Mouse (Mus musculus) CD4-positive naive resting alpha-beta T cell, adult 57 days (primary cell): ENCODE data around the gene Gm48552. TPM values are rescaled to one million over a fixed set of nuclear protein-coding genes. Genes with fewer than 3 reads are reported as not detected.

Experiments
- total RNA-seq: library from RNA; stranded (reverse); gene quantifications from one replicate; pipeline ENCODE4 v1.2.4, GENCODE M21; 2023

Gm48552 gene
- total RNA-seq = 9.7 TPM

GRCm38 (mm10) chr10:81388505-81389055 lies at the start of gene Gm48552:
Gene Gm48552, plus strand, starts transcription at chr10:81389005.

GRCm38 (mm10) chr10:81342686-81343505 lies 45.9 kb upstream of the Gm48552 start, which contains the start of gene Gipc3:
Gene Gipc3, minus strand, starts transcription at chr10:81343266.

GRCm38 (mm10) chr10:81350351-81351063 lies 38.3 kb upstream of the Gm48552 start, which contains the start of gene Hmg20b:
Gene Hmg20b, minus strand, starts transcription at chr10:81350480.

GRCm38 (mm10) chr10:81356991-81357844 lies 31.6 kb upstream of the Gm48552 start, which contains the start of gene Mfsd12:
Gene Mfsd12, plus strand, starts transcription at chr10:81357491.

GRCm38 (mm10) chr10:81365672-81366476 lies 22.9 kb upstream of the Gm48552 start, which contains the start of gene 4930404N11Rik:
Gene 4930404N11Rik, minus strand, starts transcription at chr10:81365816.

GRCm38 (mm10) chr10:81377793-81378552 lies 10.8 kb upstream of the Gm48552 start, which contains the start of gene Fzr1:
Gene Fzr1, minus strand, starts transcription at chr10:81378516.

GRCm38 (mm10) chr10:81383802-81384604 lies 4.8 kb upstream of the Gm48552 start, which contains the start of the genes Dohh and Gm48551:
Gene Dohh, plus strand, starts transcription at chr10:81384428.
Gene Gm48551, plus strand, starts transcription at chr10:81384466.

GRCm38 (mm10) chr10:81392781-81393185 lies 4.0 kb downstream of the Gm48552 start, which contains the start of gene Smim24:
Gene Smim24, plus strand, starts transcription at chr10:81393051.

Other genes with a start within 250 kb of the Gm48552 start
- 34.9 TPM for gene Pias4, start 221.1 kb upstream of the Gm48552 start, total RNA-seq
- 2,367 TPM for gene Eef2, start 212.4 kb upstream of the Gm48552 start, total RNA-seq
- gene Dapk3, start 206.0 kb upstream of the Gm48552 start, total RNA-seq = 62.3 TPM
- not detected for gene 4930442H23Rik, start 205.2 kb upstream of the Gm48552 start, total RNA-seq
- gene Nmrk2, start 187.0 kb upstream of the Gm48552 start, total RNA-seq = not detected
- 0.50 TPM for gene Atcay, start 158.2 kb upstream of the Gm48552 start, total RNA-seq
- gene Zfr2, start 155.8 kb upstream of the Gm48552 start, total RNA-seq = 4.9 TPM
- gene Matk, start 136.1 kb upstream of the Gm48552 start, total RNA-seq = 15.3 TPM
- gene Mrpl54, start 122.1 kb upstream of the Gm48552 start, total RNA-seq = 104 TPM
- 45.7 TPM for gene Apba3, start 122.0 kb upstream of the Gm48552 start, total RNA-seq
- gene Tjp3, start 97.4 kb upstream of the Gm48552 start, total RNA-seq = 4.3 TPM
- 128 TPM for gene Pip5k1c, start 96.0 kb upstream of the Gm48552 start, total RNA-seq
- 47.9 TPM for gene Cactin, start 67.9 kb upstream of the Gm48552 start, total RNA-seq
- 26.1 TPM for gene Tbxa2r, start 60.3 kb upstream of the Gm48552 start, total RNA-seq
- not detected for gene Gipc3, start 45.7 kb upstream of the Gm48552 start, total RNA-seq
- gene Hmg20b, start 38.5 kb upstream of the Gm48552 start, total RNA-seq = 55.4 TPM
- 5.4 TPM for gene Mfsd12, start 31.5 kb upstream of the Gm48552 start, total RNA-seq
- 7.5 TPM for gene 4930404N11Rik, start 23.2 kb upstream of the Gm48552 start, total RNA-seq
- 27.2 TPM for gene Fzr1, start 10.5 kb upstream of the Gm48552 start, total RNA-seq
- 32.6 TPM for gene Dohh, start 4.6 kb upstream of the Gm48552 start, total RNA-seq
- 4.7 TPM for gene Gm48551, start 4.5 kb upstream of the Gm48552 start, total RNA-seq
- 2.2 TPM for gene Smim24, start 4.0 kb downstream of the Gm48552 start, total RNA-seq
- 20.3 TPM for gene Nfic, start 66.6 kb downstream of the Gm48552 start, total RNA-seq
- 1.2 TPM for gene Celf5, start 93.7 kb downstream of the Gm48552 start, total RNA-seq
- gene Ncln, start 107.4 kb downstream of the Gm48552 start, total RNA-seq = 199 TPM
- gene S1pr4, start 111.1 kb downstream of the Gm48552 start, total RNA-seq = 139 TPM
- 3.3 TPM for gene Gna15, start 135.2 kb downstream of the Gm48552 start, total RNA-seq
- gene Gna11, start 156.2 kb downstream of the Gm48552 start, total RNA-seq = 17.5 TPM
- gene Aes, start 170.5 kb downstream of the Gm48552 start, total RNA-seq = 616 TPM
- gene Tle2, start 185.6 kb downstream of the Gm48552 start, total RNA-seq = 6.3 TPM
- gene Tle6, start 212.1 kb downstream of the Gm48552 start, total RNA-seq = not detected
- 3.2 TPM for gene BC025920, start 217.3 kb downstream of the Gm48552 start, total RNA-seq
- gene Sirt6, start 238.8 kb downstream of the Gm48552 start, total RNA-seq = 23.7 TPM
- gene Ankrd24, start 239.5 kb downstream of the Gm48552 start, total RNA-seq = 5.9 TPM